Mouse (Mus musculus): Measurements from ENCODE around the gene Cops6. TPM values are rescaled to one million over a fixed set of nuclear protein-coding genes. Genes with fewer than 3 reads are reported as not detected.

The Cops6 gene
- polyA plus RNA-seq, 1 experiment from 2014 or later = 241 TPM

DNA sequence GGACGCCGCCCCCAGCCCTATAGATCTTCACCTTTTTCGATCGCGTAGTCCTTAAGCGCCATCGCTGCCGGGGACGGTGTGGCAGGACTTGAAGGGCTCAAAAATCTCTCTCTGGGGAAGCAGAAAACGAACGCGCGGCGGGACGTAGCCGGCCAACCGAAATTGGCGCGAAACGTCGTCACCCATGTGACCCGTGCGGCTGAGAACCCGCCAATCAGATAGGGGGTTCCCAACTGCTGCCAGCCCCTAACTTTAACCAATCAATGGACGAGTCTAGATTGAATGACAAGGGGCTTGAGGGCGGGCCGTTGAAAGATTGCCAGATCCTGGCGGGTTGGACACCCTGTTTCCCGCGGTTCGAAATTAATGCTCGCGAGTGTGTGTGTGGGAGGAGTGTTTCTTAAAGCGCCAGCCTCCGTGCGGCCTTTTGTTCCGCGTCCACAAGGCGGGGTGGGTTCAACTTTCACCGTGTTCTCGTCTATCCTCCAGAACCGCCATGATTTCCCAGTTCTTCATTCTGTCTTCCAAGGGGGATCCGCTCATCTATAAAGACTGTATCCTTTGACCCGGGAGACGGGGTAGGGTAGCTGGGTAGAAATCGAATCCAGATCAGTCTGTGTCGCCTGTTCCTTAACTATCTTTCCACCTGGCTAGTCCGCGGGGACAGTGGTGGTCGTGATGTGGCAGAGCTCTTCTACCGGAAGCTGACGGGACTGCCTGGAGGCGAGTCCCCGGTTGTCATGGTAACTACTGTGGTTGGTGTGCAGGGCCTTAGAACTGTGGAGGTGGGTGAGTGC is 11.0 kb downstream of the Cops6 start, which contains the start of the genes Ap4m1 and Mcm7:
Gene Ap4m1, plus strand, starts transcription at position 308 of the 797 bp plus-strand sequence.
Gene Mcm7, minus strand, starts transcription at position 728 of the 797 bp plus-strand sequence.
- Histone ChIP-seq H3K9me3 (ENCODE audit: control insufficient read depth, low read length) (no peaks in the 10 kb centered on the region), H3K4me2 (ENCODE audit: low read length) (peak within 1 kb of the TSS; percentile 99), H3K27me3 (ENCODE audit: control insufficient read depth, insufficient read depth, low read length) (no peaks in the 10 kb centered on the region), H3K36me3 (ENCODE audit: control insufficient read depth, insufficient read depth, low read length) (peaks cover 52% of the 10 kb centered on the region), H3K27ac (replicated peaks; ENCODE audit: low read depth, low read length) (peak within 1 kb of the TSS; percentile 92), H3K9ac (replicated peaks; ENCODE audit: low read length) (peak within 1 kb of the TSS; percentile 65), H3K4me1 (ENCODE audit: control insufficient read depth, insufficient read depth, low read length) (peaks cover 17% of the 10 kb centered on the region), H3K4me3 (replicated peaks; ENCODE audit: low read depth, low read length) (peak within 1 kb of the TSS; percentile 77)
- under 1% methylated on average over 54 of the region's 54 CpGs for WGBS
- peak; percentile 97 for DNase-seq
- peak; percentile 93 for ATAC-seq (ENCODE audit: low FRiP score, low TSS enrichment)

DNA sequence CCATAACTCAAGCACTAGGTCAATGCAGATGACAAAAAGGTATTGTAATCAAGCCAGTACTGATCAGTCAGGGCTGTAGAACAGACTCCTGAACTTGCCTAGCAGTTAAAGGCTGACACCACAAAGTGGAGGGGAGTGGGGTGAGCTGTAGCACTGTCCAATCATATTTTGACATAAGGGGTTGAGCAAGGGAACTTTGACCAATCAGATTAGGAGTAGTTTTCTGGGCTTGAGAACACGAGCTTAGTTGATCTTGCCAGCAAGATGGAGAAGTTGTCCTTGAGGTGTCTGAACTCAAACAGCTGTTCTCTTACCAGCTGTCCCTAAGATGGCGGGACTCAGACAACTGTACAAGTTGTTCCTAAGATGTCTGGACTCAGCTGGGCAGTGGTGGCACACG is 12.3 kb downstream of the Cops6 start:
- Histone ChIP-seq H3K4me1 (ENCODE audit: control insufficient read depth, insufficient read depth, low read length) (peaks cover 17% of the 10 kb centered on the region), H3K27ac (replicated peaks; ENCODE audit: low read depth, low read length) (no peak overlapping the region), H3K9ac (replicated peaks; ENCODE audit: low read length) (no peak overlapping the region), H3K9me3 (ENCODE audit: control insufficient read depth, low read length) (no peaks in the 10 kb centered on the region), H3K4me3 (replicated peaks; ENCODE audit: low read depth, low read length) (peak overlapping the region; percentile 77; the same call in 1 of the 2 replicates), H3K4me2 (ENCODE audit: low read length) (peak overlapping the region; percentile 99; the same call in 1 of the 2 replicates), H3K27me3 (ENCODE audit: control insufficient read depth, insufficient read depth, low read length) (no peaks in the 10 kb centered on the region), H3K36me3 (ENCODE audit: control insufficient read depth, insufficient read depth, low read length) (peaks cover 52% of the 10 kb centered on the region)
- DNase-seq = no peak
- 86% methylated on average over 3 of the region's 3 CpGs for WGBS
- ATAC-seq (ENCODE audit: low FRiP score, low TSS enrichment) = no peak

DNA sequence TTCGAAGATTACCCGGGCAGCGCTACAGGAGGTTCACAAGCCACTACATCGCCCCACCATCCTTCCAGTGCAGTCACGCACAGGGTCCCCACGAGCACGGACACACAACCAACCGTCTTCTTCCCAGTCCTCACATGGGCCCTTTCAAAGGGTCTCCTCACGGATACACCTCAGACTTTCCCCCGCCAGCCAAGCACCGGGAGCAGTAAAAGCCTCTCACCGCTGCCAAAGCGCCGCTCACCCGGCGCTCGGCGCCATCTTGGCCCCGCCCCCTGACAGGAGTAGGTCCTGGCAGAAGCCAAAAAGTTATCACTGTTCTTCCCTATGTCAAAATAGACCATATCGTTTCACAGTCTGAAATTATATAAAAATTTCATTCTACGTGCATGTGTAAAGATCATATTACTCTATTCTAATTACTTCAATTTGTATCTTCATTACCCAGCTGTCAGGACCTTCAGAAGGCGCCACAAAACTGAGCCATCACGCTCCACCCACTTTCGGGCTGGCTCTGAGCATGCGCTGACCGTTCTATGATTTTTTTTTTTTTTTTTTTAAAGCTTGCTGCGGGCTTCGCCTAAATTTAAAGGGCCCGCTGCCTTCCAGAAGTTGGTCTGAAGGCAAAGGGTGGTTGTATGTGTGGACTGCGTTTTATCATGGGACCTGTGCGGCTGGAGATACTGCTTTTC is 26.2 kb downstream of the Cops6 start, which contains the start of the genes Taf6 and Cnpy4:
Gene Taf6, minus strand, starts transcription at position 502 of the 689 bp plus-strand sequence.
Gene Cnpy4, plus strand, starts transcription at position 536 of the 689 bp plus-strand sequence.
- peak; percentile 94 for DNase-seq
- ATAC-seq (ENCODE audit: low FRiP score, low TSS enrichment) = peak; percentile 84
- Histone ChIP-seq H3K9me3 (ENCODE audit: control insufficient read depth, low read length) (no peaks in the 10 kb centered on the region), H3K27me3 (ENCODE audit: control insufficient read depth, insufficient read depth, low read length) (no peaks in the 10 kb centered on the region), H3K9ac (replicated peaks; ENCODE audit: low read length) (peak within 1 kb of the TSS; percentile 69), H3K4me3 (replicated peaks; ENCODE audit: low read depth, low read length) (peak within 1 kb of the TSS; percentile 80), H3K4me2 (ENCODE audit: low read length) (peak within 1 kb of the TSS; percentile 66), H3K27ac (replicated peaks; ENCODE audit: low read depth, low read length) (peak within 1 kb of the TSS; percentile 79), H3K4me1 (ENCODE audit: control insufficient read depth, insufficient read depth, low read length) (peaks cover 10% of the 10 kb centered on the region), H3K36me3 (ENCODE audit: control insufficient read depth, insufficient read depth, low read length) (peaks cover 37% of the 10 kb centered on the region)
- under 1% methylated on average over 31 of the region's 31 CpGs for WGBS

DNA sequence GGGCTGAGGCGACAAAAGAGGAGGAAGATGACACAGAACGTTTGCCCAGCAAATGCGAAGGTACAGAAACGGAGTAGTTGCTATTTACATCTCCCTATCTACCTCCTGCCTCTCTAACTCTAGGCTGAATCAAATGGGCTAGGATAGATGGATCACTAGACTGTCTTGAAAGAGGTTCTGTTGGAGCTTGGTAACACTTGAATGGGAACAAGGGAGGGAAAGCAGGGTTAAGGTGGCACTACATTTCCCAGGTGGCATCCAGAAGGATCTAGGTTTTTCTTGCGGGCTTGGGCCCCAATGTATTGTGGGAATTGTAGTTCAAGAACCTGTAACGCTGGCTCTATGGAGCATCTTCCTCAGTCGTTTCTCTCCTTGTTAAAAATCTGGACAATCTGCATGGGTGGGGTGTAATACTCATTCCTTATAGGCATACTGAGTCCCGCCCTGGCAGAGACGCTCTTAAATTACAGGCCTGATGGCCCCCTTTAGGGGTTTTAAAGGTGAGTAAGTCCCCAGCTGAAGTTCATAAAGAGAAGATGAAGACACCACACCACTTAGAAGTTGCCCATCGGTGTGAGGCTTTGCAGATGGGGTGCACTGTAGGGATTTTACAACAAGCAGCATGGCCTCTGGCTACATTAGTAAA is 26.9 kb downstream of the Cops6 start:
- Histone ChIP-seq H3K4me3 (replicated peaks; ENCODE audit: low read depth, low read length) (peak overlapping the region; percentile 80), H3K27ac (replicated peaks; ENCODE audit: low read depth, low read length) (peak overlapping the region; percentile 79), H3K9me3 (ENCODE audit: control insufficient read depth, low read length) (no peaks in the 10 kb centered on the region), H3K9ac (replicated peaks; ENCODE audit: low read length) (peak overlapping the region; percentile 69), H3K4me2 (ENCODE audit: low read length) (peak overlapping the region; percentile 66), H3K4me1 (ENCODE audit: control insufficient read depth, insufficient read depth, low read length) (peaks cover 10% of the 10 kb centered on the region), H3K36me3 (ENCODE audit: control insufficient read depth, insufficient read depth, low read length) (peaks cover 37% of the 10 kb centered on the region), H3K27me3 (ENCODE audit: control insufficient read depth, insufficient read depth, low read length) (no peaks in the 10 kb centered on the region)
- WGBS = 2% methylated on average over 10 of the region's 10 CpGs
- DNase-seq (peak; percentile 92), ATAC-seq (ENCODE audit: low FRiP score, low TSS enrichment) (peak; percentile 85)

GRCm38 (mm10) chr5:138193771-138194727 is 33.2 kb downstream of the Cops6 start, which contains the start of gene Mblac1:
Gene Mblac1 (plus strand): TSS chr5:138194314.
- H3K9me3 ChIP-seq (ENCODE audit: control insufficient read depth, low read length) = no peaks in the 10 kb centered on the region
- H3K9ac ChIP-seq (replicated peaks; ENCODE audit: low read length) = peak within 1 kb of the TSS; percentile 89
- H3K4me2 ChIP-seq (ENCODE audit: low read length) = peak within 1 kb of the TSS; percentile 97
- H3K27me3 ChIP-seq (ENCODE audit: control insufficient read depth, insufficient read depth, low read length) = no peaks in the 10 kb centered on the region
- ATAC-seq (ENCODE audit: low FRiP score, low TSS enrichment) = peak; percentile 85
- H3K4me1 ChIP-seq (ENCODE audit: control insufficient read depth, insufficient read depth, low read length) = no peaks in the 10 kb centered on the region
- WGBS = 6% methylated on average over 54 of the region's 54 CpGs
- H3K36me3 ChIP-seq (ENCODE audit: control insufficient read depth, insufficient read depth, low read length) = peaks cover 25% of the 10 kb centered on the region
- peak; percentile 90 for DNase-seq
- peak within 1 kb of the TSS; percentile 92 for H3K27ac ChIP-seq (replicated peaks; ENCODE audit: low read depth, low read length)
- peak within 1 kb of the TSS; percentile 73 for H3K4me3 ChIP-seq (replicated peaks; ENCODE audit: low read depth, low read length)

DNA sequence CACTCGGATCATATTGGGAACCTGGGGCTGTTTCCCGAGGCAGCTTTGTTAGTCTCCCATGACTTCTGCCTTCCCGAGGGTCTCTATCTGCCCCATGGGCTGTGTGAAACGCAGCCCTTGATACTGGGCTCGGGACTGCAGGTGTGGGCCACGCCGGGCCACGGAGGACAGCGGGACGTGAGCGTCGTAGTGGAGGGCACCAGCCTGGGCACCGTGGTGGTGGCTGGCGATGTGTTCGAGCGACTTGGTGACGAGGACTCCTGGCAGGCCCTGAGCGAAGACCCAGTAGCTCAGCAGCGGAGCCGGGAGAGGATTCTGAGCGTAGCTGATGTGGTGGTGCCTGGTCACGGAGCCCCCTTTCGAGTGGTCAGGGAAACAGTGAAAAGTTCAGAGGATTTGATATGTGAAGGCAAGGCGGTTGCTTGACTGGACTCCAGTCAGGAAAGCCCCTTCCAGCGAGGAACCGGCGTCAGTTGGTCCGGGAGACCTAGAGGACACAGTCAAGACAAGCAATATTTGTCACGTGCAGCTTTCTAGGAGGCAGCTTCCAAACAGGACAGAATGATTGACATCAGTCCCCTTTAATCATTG is 34.0 kb downstream of the Cops6 start:
- peak overlapping the region; percentile 73 for H3K4me3 ChIP-seq (replicated peaks; ENCODE audit: low read depth, low read length)
- H3K27ac ChIP-seq (replicated peaks; ENCODE audit: low read depth, low read length) = peak overlapping the region; percentile 92
- no peaks in the 10 kb centered on the region for H3K9me3 ChIP-seq (ENCODE audit: control insufficient read depth, low read length)
- peak; percentile 70 for DNase-seq
- no peaks in the 10 kb centered on the region for H3K27me3 ChIP-seq (ENCODE audit: control insufficient read depth, insufficient read depth, low read length)
- H3K36me3 ChIP-seq (ENCODE audit: control insufficient read depth, insufficient read depth, low read length) = peaks cover 25% of the 10 kb centered on the region
- H3K9ac ChIP-seq (replicated peaks; ENCODE audit: low read length) = peak overlapping the region; percentile 89
- no peaks in the 10 kb centered on the region for H3K4me1 ChIP-seq (ENCODE audit: control insufficient read depth, insufficient read depth, low read length)
- peak overlapping the region; percentile 97 for H3K4me2 ChIP-seq (ENCODE audit: low read length)
- under 1% methylated on average over 29 of the region's 29 CpGs for WGBS
- peak; percentile 73 for ATAC-seq (ENCODE audit: low FRiP score, low TSS enrichment)

DNA sequence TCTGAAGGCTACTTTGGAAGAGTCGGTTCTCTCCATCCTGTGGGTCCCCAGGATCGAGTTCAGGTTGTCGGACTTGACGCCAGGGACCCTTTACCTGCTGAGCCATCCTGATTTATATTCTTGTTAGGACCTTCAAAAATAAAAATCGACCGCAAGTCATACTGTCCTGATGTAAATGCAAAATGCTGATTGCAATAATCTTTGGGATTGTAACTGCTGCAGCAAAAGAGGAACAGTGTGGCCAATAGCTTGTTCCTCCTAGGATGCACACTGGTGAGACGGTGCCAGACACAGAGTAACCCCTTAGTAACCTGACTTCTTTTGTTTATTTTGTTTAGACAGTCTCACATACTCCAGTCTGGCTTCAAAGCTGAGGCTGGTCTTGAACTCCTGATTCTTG is 34.6 kb downstream of the Cops6 start:
- ATAC-seq (ENCODE audit: low FRiP score, low TSS enrichment) (no peak), DNase-seq (no peak)
- 77% methylated on average over 7 of the region's 7 CpGs for WGBS
- no peaks in the 10 kb centered on the region for H3K9me3 ChIP-seq (ENCODE audit: control insufficient read depth, low read length)
- H3K4me2 ChIP-seq (ENCODE audit: low read length) = peak overlapping the region; percentile 97
- H3K4me3 ChIP-seq (replicated peaks; ENCODE audit: low read depth, low read length) = peak overlapping the region; percentile 73
- no peaks in the 10 kb centered on the region for H3K4me1 ChIP-seq (ENCODE audit: control insufficient read depth, insufficient read depth, low read length)
- peaks cover 23% of the 10 kb centered on the region for H3K36me3 ChIP-seq (ENCODE audit: control insufficient read depth, insufficient read depth, low read length)
- no peak overlapping the region for H3K27ac ChIP-seq (replicated peaks; ENCODE audit: low read depth, low read length)
- no peaks in the 10 kb centered on the region for H3K27me3 ChIP-seq (ENCODE audit: control insufficient read depth, insufficient read depth, low read length)
- H3K9ac ChIP-seq (replicated peaks; ENCODE audit: low read length) = peak overlapping the region; percentile 89; the same call in 1 of the 2 replicates
